Mouse (Mus musculus): ENCODE results near the gene Cabp4. TPM values are rescaled to one million over a fixed set of nuclear protein-coding genes. Genes with fewer than 3 reads are reported as not detected.

The Cabp4 gene
- polyA plus RNA-seq, 1 experiment from 2014 or later = not detected

- H3K4me3 ChIP-seq (ENCODE audit: inconsistent target) = no peak overlapping the region
- H3K27ac ChIP-seq = no peak overlapping the region
- H3K36me3 ChIP-seq (ENCODE audit: inconsistent target) = peaks cover 41% of the 10 kb centered on the region
- peaks cover 32% of the 10 kb centered on the region; the same call in 1 of the 2 replicates for H3K79me2 ChIP-seq (ENCODE audit: inconsistent target)
- 85% methylated on average over 2 of the region's 7 CpGs for WGBS (ENCODE audit: missing documents)
Observed at GRCm38 (mm10) chr19:4117006-4117405, 26.8 kb downstream of the Cabp4 start.

DNA sequence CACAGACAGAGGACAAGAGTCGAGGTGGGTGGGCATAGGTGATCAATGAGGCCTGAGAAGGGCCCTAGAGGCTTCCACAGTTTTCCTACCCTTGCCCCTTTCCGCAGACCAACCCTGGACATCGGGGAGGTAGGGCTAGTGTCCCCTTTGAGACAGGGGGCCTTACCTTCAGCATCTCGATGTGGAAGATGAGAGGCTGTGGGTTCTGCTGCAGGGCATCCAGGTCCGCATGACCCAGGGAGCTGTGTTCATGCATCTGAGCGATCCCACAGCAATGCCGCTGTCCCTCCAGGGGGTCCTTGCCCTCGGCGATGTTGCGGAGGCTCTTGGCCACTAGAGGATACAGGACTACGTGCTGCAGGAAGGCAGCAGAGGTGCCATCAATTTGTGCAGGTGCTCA lies 28.0 kb downstream of the Cabp4 start:
- Histone ChIP-seq H3K79me2 (ENCODE audit: inconsistent target) (peaks cover 31% of the 10 kb centered on the region; the same call in 1 of the 2 replicates), H3K27ac (no peak overlapping the region), H3K4me3 (ENCODE audit: inconsistent target) (no peak overlapping the region), H3K36me3 (ENCODE audit: inconsistent target) (peaks cover 53% of the 10 kb centered on the region)
- WGBS (ENCODE audit: missing documents) = 95% methylated on average over 11 of the region's 11 CpGs

DNA sequence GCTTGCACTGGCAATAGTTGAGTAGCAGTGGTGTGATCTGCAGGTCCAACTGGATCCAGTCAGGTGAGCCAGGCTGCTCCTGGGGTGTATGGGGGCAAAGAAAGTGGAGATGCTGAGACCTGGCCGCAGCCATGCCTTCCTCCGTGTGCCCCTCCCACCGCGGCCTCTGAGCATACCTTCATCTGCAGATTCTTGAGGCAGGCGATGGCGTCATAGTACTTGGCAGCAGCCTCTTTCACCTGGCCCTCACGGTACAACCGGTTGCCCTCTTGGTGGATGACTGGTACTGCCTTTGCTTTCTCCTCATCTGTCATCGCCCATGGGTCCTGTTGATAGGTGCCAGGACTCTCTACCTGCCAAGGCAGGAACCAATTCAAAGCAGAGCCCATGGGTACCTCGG lies 28.7 kb downstream of the Cabp4 start:
- Histone ChIP-seq H3K4me3 (ENCODE audit: inconsistent target) (no peak overlapping the region), H3K36me3 (ENCODE audit: inconsistent target) (peaks cover 60% of the 10 kb centered on the region), H3K27ac (no peak overlapping the region), H3K79me2 (ENCODE audit: inconsistent target) (peaks cover 24% of the 10 kb centered on the region; the same call in 1 of the 2 replicates)
- WGBS (ENCODE audit: missing documents) = 96% methylated on average over 10 of the region's 10 CpGs

DNA sequence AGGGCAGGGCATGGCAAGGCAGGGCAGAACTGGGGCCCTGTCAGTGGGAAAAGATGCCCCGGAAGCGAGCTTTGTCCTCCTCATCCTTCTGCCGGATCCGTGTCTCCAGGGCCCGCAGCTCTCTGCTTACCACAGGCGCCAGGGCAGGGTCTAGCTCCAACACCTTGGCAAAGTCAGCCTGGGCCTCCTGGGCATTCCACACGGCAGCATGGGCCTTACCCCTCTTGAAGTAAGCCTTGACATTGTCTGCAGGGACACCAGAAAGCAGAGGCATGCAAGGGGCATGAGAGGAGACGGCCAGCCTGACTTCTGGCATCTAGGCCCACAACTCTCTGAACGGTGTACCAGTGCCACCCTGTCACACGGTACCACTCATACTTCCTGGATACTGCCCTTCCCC lies 29.3 kb downstream of the Cabp4 start:
- Histone ChIP-seq H3K36me3 (ENCODE audit: inconsistent target) (peaks cover 66% of the 10 kb centered on the region), H3K79me2 (ENCODE audit: inconsistent target) (peaks cover 18% of the 10 kb centered on the region; the same call in 1 of the 2 replicates), H3K27ac (peak overlapping the region; percentile 95; the same call in 1 of the 2 replicates), H3K4me3 (ENCODE audit: inconsistent target) (no peak overlapping the region)
- WGBS (ENCODE audit: missing documents) = 90% methylated on average over 10 of the region's 10 CpGs

- Histone ChIP-seq H3K4me3 (ENCODE audit: inconsistent target) (no peak overlapping the region), H3K36me3 (ENCODE audit: inconsistent target) (peaks cover 72% of the 10 kb centered on the region), H3K27ac (peak overlapping the region; percentile 95), H3K79me2 (ENCODE audit: inconsistent target) (peaks cover 11% of the 10 kb centered on the region; the same call in 1 of the 2 replicates)
- WGBS (ENCODE audit: missing documents) = 6% methylated on average over 5 of the region's 5 CpGs
Observed at GRCm38 (mm10) chr19:4113806-4114230, 30.0 kb downstream of the Cabp4 start.

- Histone ChIP-seq H3K4me3 (ENCODE audit: inconsistent target) (no peak overlapping the region), H3K79me2 (ENCODE audit: inconsistent target) (peaks cover 6% of the 10 kb centered on the region; the same call in 1 of the 2 replicates), H3K36me3 (ENCODE audit: inconsistent target) (peaks cover 77% of the 10 kb centered on the region), H3K27ac (peak overlapping the region; percentile 95)
- WGBS (ENCODE audit: missing documents) = 4% methylated on average over 13 of the region's 13 CpGs
Observed at GRCm38 (mm10) chr19:4113186-4113805, 30.5 kb downstream of the Cabp4 start.

- Histone ChIP-seq H3K79me2 (ENCODE audit: inconsistent target) (no peaks in the 10 kb centered on the region), H3K4me3 (ENCODE audit: inconsistent target) (no peak overlapping the region), H3K27ac (peak overlapping the region; percentile 95), H3K36me3 (ENCODE audit: inconsistent target) (peaks cover 78% of the 10 kb centered on the region)
- 78% methylated on average over 25 of the region's 26 CpGs for WGBS (ENCODE audit: missing documents)
Observed at GRCm38 (mm10) chr19:4112063-4112960, 31.5 kb downstream of the Cabp4 start.

DNA sequence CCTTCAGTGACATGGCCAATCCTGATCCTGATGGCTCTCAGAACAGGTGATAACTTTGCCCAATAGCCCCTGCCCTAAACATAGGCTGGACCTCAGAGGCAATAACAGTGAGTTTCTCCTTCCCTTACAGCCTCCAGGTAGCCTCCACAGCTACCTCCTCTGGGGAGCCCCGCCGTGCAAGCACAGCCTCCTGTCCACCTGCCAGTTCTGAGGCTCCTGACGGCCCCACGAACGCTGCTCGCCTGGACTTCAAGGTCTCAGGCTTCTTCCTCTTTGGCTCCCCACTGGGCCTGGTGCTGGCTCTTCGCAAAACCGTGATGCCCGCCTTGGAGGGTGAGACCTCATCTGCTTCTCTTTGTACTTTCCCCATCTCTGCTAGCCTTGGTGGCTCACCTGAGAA lies 35.3 kb downstream of the Cabp4 start:
- H3K36me3 ChIP-seq (ENCODE audit: inconsistent target) = peaks cover 84% of the 10 kb centered on the region
- no peak overlapping the region for H3K4me3 ChIP-seq (ENCODE audit: inconsistent target)
- no peaks in the 10 kb centered on the region for H3K79me2 ChIP-seq (ENCODE audit: inconsistent target)
- WGBS (ENCODE audit: missing documents) = 88% methylated on average over 9 of the region's 9 CpGs
- no peak overlapping the region for H3K27ac ChIP-seq

- no peak overlapping the region for H3K4me3 ChIP-seq (ENCODE audit: inconsistent target)
- peaks cover 87% of the 10 kb centered on the region for H3K36me3 ChIP-seq (ENCODE audit: inconsistent target)
- H3K79me2 ChIP-seq (ENCODE audit: inconsistent target) = no peaks in the 10 kb centered on the region
- 93% methylated on average over 14 of the region's 14 CpGs for WGBS (ENCODE audit: missing documents)
- no peak overlapping the region for H3K27ac ChIP-seq
Observed at GRCm38 (mm10) chr19:4106654-4107053, 37.2 kb downstream of the Cabp4 start.

- H3K36me3 ChIP-seq (ENCODE audit: inconsistent target) = peaks cover 68% of the 10 kb centered on the region
- no peak overlapping the region for H3K4me3 ChIP-seq (ENCODE audit: inconsistent target)
- WGBS (ENCODE audit: missing documents) = 95% methylated on average over 16 of the region's 16 CpGs
- no peak overlapping the region for H3K27ac ChIP-seq
- no peaks in the 10 kb centered on the region; the same call in 1 of the 2 replicates for H3K79me2 ChIP-seq (ENCODE audit: inconsistent target)
Observed at GRCm38 (mm10) chr19:4104675-4105194, 39.1 kb downstream of the Cabp4 start.

- Histone ChIP-seq H3K4me3 (ENCODE audit: inconsistent target) (no peak overlapping the region), H3K36me3 (ENCODE audit: inconsistent target) (peaks cover 60% of the 10 kb centered on the region), H3K27ac (no peak overlapping the region), H3K79me2 (ENCODE audit: inconsistent target) (no peaks in the 10 kb centered on the region; the same call in 1 of the 2 replicates)
- WGBS (ENCODE audit: missing documents) = 91% methylated on average over 3 of the region's 3 CpGs
Observed at GRCm38 (mm10) chr19:4103792-4104191, 40.0 kb downstream of the Cabp4 start.

DNA sequence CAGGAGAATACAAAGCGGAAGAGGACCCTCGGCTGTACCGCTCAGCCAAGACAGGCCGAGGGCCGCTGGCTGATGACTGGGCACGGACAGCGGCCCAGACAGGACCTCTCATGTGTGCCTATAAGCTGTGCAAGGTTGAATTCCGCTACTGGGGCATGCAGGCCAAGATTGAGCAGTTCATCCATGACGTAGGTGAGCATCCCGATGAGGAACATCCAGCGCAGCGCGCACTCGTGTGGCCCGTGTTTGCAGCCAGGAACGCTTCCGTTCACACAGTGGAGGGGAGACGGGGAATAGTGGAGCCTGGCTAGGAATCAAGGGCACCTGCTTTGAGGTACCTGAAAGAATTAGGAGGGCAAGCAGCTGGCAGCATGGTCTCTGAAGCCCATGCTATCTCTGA lies 40.5 kb downstream of the Cabp4 start:
- peaks cover 55% of the 10 kb centered on the region for H3K36me3 ChIP-seq (ENCODE audit: inconsistent target)
- H3K79me2 ChIP-seq (ENCODE audit: inconsistent target) = no peaks in the 10 kb centered on the region; the same call in 1 of the 2 replicates
- no peak overlapping the region for H3K4me3 ChIP-seq (ENCODE audit: inconsistent target)
- 92% methylated on average over 18 of the region's 18 CpGs for WGBS (ENCODE audit: missing documents)
- no peak overlapping the region for H3K27ac ChIP-seq

DNA sequence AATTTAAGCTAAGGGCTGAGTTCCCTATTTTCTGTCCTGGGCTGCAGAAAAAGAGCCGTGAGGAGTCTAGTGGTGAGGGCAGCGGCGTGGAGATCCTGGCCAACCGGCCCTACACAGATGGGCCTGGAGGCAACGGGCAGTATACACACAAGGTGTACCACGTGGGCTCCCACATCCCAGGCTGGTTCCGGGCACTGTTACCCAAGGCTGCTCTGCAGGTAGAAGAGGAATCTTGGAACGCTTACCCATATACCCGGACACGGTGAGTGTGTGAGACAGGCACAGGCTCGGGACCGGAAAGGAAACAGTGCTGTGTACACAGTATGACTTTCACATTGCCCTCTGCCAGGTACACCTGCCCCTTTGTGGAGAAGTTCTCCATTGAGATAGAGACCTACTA lies 41.2 kb downstream of the Cabp4 start:
- Histone ChIP-seq H3K27ac (no peak overlapping the region), H3K79me2 (ENCODE audit: inconsistent target) (no peaks in the 10 kb centered on the region; the same call in 1 of the 2 replicates), H3K36me3 (ENCODE audit: inconsistent target) (peaks cover 51% of the 10 kb centered on the region), H3K4me3 (ENCODE audit: inconsistent target) (no peak overlapping the region)
- 97% methylated on average over 11 of the region's 12 CpGs for WGBS (ENCODE audit: missing documents)

GRCm38 (mm10) chr19:4102049-4102448 lies 41.8 kb downstream of the Cabp4 start:
- Histone ChIP-seq H3K27ac (no peak overlapping the region), H3K79me2 (ENCODE audit: inconsistent target) (no peaks in the 10 kb centered on the region; the same call in 1 of the 2 replicates), H3K4me3 (ENCODE audit: inconsistent target) (no peak overlapping the region), H3K36me3 (ENCODE audit: inconsistent target) (peaks cover 45% of the 10 kb centered on the region)
- WGBS (ENCODE audit: missing documents) = 82% methylated on average over 2 of the region's 2 CpGs

Data from macrophage (primary cell).